Mouse (Mus musculus): ENCODE results near the gene Ifrd2. TPM values are rescaled to one million over a fixed set of nuclear protein-coding genes. Genes with fewer than 3 reads are reported as not detected.

Ifrd2 gene
- polyA plus RNA-seq, 1 experiment from 2014 or later: 64.6 TPM

GRCm38 (mm10) chr9:107568331-107569261, 18.8 kb upstream of the Ifrd2 start:
- H3K4me2 ChIP-seq: peak overlapping the region; percentile 65
- H3K36me3 ChIP-seq (ENCODE audit: insufficient read depth): peaks cover 50% of the 10 kb centered on the region
- H3K4me3 ChIP-seq (ENCODE audit: low read depth, low read length): peak overlapping the region; percentile 84
- peak overlapping the region; percentile 89 for H3K9ac ChIP-seq
- peak overlapping the region; percentile 92 for H3K27ac ChIP-seq (ENCODE audit: low read depth)
- no peak for TF ChIP-seq CTCF (IDR thresholded peaks at IDR 0.05; ENCODE audit: low read depth)
- ATAC-seq (ENCODE audit: insufficient read depth) (peak; percentile 82), DNase-seq (peak; percentile 94)
- under 1% methylated on average over 41 of the region's 41 CpGs for WGBS
- no peaks in the 10 kb centered on the region for H3K9me3 ChIP-seq (ENCODE audit: low read depth, low read length)
- H3K4me1 ChIP-seq (ENCODE audit: insufficient read depth): peaks cover 27% of the 10 kb centered on the region
- no peaks in the 10 kb centered on the region for H3K27me3 ChIP-seq (ENCODE audit: insufficient read depth, low read length)

GRCm38 (mm10) chr9:107569270-107569669, 18.2 kb upstream of the Ifrd2 start:
- no peaks in the 10 kb centered on the region for H3K9me3 ChIP-seq (ENCODE audit: low read depth, low read length)
- H3K27me3 ChIP-seq (ENCODE audit: insufficient read depth, low read length): no peaks in the 10 kb centered on the region
- under 1% methylated on average over 23 of the region's 23 CpGs for WGBS
- peak overlapping the region; percentile 89 for H3K9ac ChIP-seq
- H3K4me3 ChIP-seq (ENCODE audit: low read depth, low read length): peak overlapping the region; percentile 84
- peak overlapping the region; percentile 65 for H3K4me2 ChIP-seq
- ATAC-seq (ENCODE audit: insufficient read depth) (peak; percentile 18), DNase-seq (peak; percentile 55)
- H3K4me1 ChIP-seq (ENCODE audit: insufficient read depth): peaks cover 21% of the 10 kb centered on the region
- peak overlapping the region; percentile 92 for H3K27ac ChIP-seq (ENCODE audit: low read depth)
- TF ChIP-seq CTCF (IDR thresholded peaks at IDR 0.05; ENCODE audit: low read depth): no peak
- H3K36me3 ChIP-seq (ENCODE audit: insufficient read depth): peaks cover 52% of the 10 kb centered on the region

- peak overlapping the region; percentile 92 for H3K27ac ChIP-seq (ENCODE audit: low read depth)
- H3K9ac ChIP-seq: peak overlapping the region; percentile 89
- H3K9me3 ChIP-seq (ENCODE audit: low read depth, low read length): no peaks in the 10 kb centered on the region
- peak overlapping the region; percentile 65 for H3K4me2 ChIP-seq
- H3K4me3 ChIP-seq (ENCODE audit: low read depth, low read length): peak overlapping the region; percentile 84
- H3K4me1 ChIP-seq (ENCODE audit: insufficient read depth): peaks cover 21% of the 10 kb centered on the region
- H3K27me3 ChIP-seq (ENCODE audit: insufficient read depth, low read length): no peaks in the 10 kb centered on the region
- peaks cover 49% of the 10 kb centered on the region for H3K36me3 ChIP-seq (ENCODE audit: insufficient read depth)
- TF ChIP-seq CTCF (IDR thresholded peaks at IDR 0.05; ENCODE audit: low read depth): peak; percentile 12; the same call in 1 of the 2 replicates
- DNase-seq: no peak
- no peak for ATAC-seq (ENCODE audit: insufficient read depth)
- 24% methylated on average over 13 of the region's 13 CpGs for WGBS
Observed at GRCm38 (mm10) chr9:107570016-107570415, 17.4 kb upstream of the Ifrd2 start.

- TF ChIP-seq CTCF (IDR thresholded peaks at IDR 0.05; ENCODE audit: low read depth): no peak
- 84% methylated on average over 21 of the region's 21 CpGs for WGBS
- Histone ChIP-seq H3K27ac (ENCODE audit: low read depth) (peak overlapping the region; percentile 92), H3K4me3 (ENCODE audit: low read depth, low read length) (peak overlapping the region; percentile 84), H3K36me3 (ENCODE audit: insufficient read depth) (peaks cover 43% of the 10 kb centered on the region), H3K9me3 (ENCODE audit: low read depth, low read length) (no peaks in the 10 kb centered on the region), H3K9ac (peak overlapping the region; percentile 89), H3K4me1 (ENCODE audit: insufficient read depth) (peaks cover 23% of the 10 kb centered on the region), H3K4me2 (peak overlapping the region; percentile 65), H3K27me3 (ENCODE audit: insufficient read depth, low read length) (no peaks in the 10 kb centered on the region)
- DNase-seq (no peak), ATAC-seq (ENCODE audit: insufficient read depth) (no peak)
Observed at GRCm38 (mm10) chr9:107570845-107571244, 16.6 kb upstream of the Ifrd2 start.

GRCm38 (mm10) chr9:107571534-107572326, 15.7 kb upstream of the Ifrd2 start:
- Histone ChIP-seq H3K4me3 (ENCODE audit: low read depth, low read length) (peak overlapping the region; percentile 84; the same call in 1 of the 2 replicates), H3K9me3 (ENCODE audit: low read depth, low read length) (no peaks in the 10 kb centered on the region), H3K9ac (peak overlapping the region; percentile 89; the same call in 1 of the 2 replicates), H3K36me3 (ENCODE audit: insufficient read depth) (peaks cover 43% of the 10 kb centered on the region), H3K27me3 (ENCODE audit: insufficient read depth, low read length) (no peaks in the 10 kb centered on the region), H3K4me1 (ENCODE audit: insufficient read depth) (peaks cover 29% of the 10 kb centered on the region), H3K4me2 (peak overlapping the region; percentile 65), H3K27ac (ENCODE audit: low read depth) (peak overlapping the region; percentile 36; the same call in 1 of the 2 replicates)
- ATAC-seq (ENCODE audit: insufficient read depth) (no peak), DNase-seq (no peak)
- 84% methylated on average over 22 of the region's 22 CpGs for WGBS
- TF ChIP-seq CTCF (IDR thresholded peaks at IDR 0.05; ENCODE audit: low read depth): no peak

- DNase-seq: no peak
- 95% methylated on average over 2 of the region's 2 CpGs for WGBS
- no peak for ATAC-seq (ENCODE audit: insufficient read depth)
- no peak overlapping the region for H3K27ac ChIP-seq (ENCODE audit: low read depth)
- peaks cover 43% of the 10 kb centered on the region for H3K36me3 ChIP-seq (ENCODE audit: insufficient read depth)
- H3K27me3 ChIP-seq (ENCODE audit: insufficient read depth, low read length): no peaks in the 10 kb centered on the region
- H3K9me3 ChIP-seq (ENCODE audit: low read depth, low read length): no peaks in the 10 kb centered on the region
- no peak overlapping the region for H3K9ac ChIP-seq
- TF ChIP-seq CTCF (IDR thresholded peaks at IDR 0.05; ENCODE audit: low read depth): no peak
- H3K4me3 ChIP-seq (ENCODE audit: low read depth, low read length): no peak overlapping the region
- H3K4me1 ChIP-seq (ENCODE audit: insufficient read depth): peaks cover 30% of the 10 kb centered on the region
- H3K4me2 ChIP-seq: no peak overlapping the region
Observed at GRCm38 (mm10) chr9:107572327-107572662, 15.1 kb upstream of the Ifrd2 start.

Measured in lung, embryonic 14.5 days (tissue).